Mouse (Mus musculus): ENCODE results near the gene Ifngr1.

DNA sequence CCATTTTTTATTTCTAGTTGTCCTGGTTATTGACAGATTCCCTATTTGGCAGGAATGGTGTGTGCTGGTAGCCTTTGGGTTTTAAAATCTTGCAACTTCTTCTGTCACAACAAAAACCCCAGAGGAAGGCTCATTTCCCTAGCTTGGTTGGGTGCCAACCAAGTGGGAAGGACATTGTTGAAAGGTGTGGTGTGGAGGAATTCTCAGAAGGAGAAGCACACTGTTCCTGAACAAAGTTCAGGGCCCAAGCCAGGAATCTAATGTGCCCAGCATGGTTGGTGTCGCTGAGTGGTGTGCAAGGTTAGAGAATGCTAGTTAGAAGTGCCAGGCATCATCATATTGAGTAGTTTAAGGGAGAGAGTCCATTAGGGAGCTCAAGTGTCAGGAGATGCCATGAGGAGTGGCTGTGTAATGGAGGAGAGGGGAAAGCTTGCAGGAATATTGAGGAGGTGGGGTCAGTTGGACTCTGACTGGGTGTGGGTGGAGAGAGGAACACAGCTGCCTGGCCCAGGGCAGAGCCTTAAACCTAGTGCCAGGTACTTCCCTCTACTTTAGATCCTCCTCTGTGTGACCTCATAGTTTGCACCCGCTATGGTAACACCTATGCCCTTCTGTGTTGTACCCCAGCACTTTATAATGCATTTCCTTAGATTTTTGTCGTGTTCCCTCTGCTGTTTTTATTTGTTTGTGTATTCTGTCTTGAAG is 2.6 kb downstream of the Ifngr1 start:
- TF ChIP-seq CTCF (IDR thresholded peaks at IDR 0.05; ENCODE audit: low read depth, low read length) (no peak), POLR2A (IDR thresholded peaks at IDR 0.05; ENCODE audit: insufficient read depth, low read length) (no peak), EP300 (IDR thresholded peaks at IDR 0.05; ENCODE audit: insufficient read depth, low read depth, low read length) (no peak)

Measured in ES-Bruce4 (cell line).